Mouse (Mus musculus) bone marrow macrophage, adult 2 months (primary cell): ENCODE data around the gene Nlgn3. TPM values are rescaled to one million over a fixed set of nuclear protein-coding genes. Genes with fewer than 3 reads are reported as not detected.
"Not testable (repeated sequence)": the region's sequence is repeated elsewhere in the genome, so short reads cannot be mapped to it uniquely, and the experiment has no call there.

Experiments
- H3K27ac ChIP-seq: 2 replicates; pipeline ENCODE4 v1.5.1; 2012; ENCODE audit warnings: low read depth, low read length; ENCODE audit not compliant: insufficient read depth
- H3K4me1 ChIP-seq: 2 replicates; pipeline ENCODE4 v1.6.1; 2012; ENCODE audit warnings: low read length; ENCODE audit not compliant: control insufficient read depth, insufficient read depth
- H3K4me3 ChIP-seq: 2 replicates; pipeline ENCODE4 v1.5.1; 2012; ENCODE audit warnings: mild to moderate bottlenecking, low read length, moderate library complexity; ENCODE audit not compliant: insufficient read depth
- CTCF ChIP-seq: IDR thresholded peaks from 2 replicates; pipeline ENCODE4 v1.5.1; 2012; ENCODE audit warnings: low read depth, mild to moderate bottlenecking, low read length, moderate library complexity
- POLR2A ChIP-seq: IDR thresholded peaks from 2 replicates; pipeline ENCODE4 v1.6.1; 2012; ENCODE audit warnings: mild to moderate bottlenecking, low read depth, low read length, borderline replicate concordance
- polyA plus RNA-seq: library from polyadenylated mRNA; stranded (reverse); fragments of >200 nt; gene quantifications from 2 replicates; pipeline ENCODE4 v1.2.4, GENCODE M21; 2012; ENCODE audit not compliant: missing spikeins, insufficient read depth, insufficient read length

Nlgn3 gene
- polyA plus RNA-seq, 1 experiment, result not detected

DNA sequence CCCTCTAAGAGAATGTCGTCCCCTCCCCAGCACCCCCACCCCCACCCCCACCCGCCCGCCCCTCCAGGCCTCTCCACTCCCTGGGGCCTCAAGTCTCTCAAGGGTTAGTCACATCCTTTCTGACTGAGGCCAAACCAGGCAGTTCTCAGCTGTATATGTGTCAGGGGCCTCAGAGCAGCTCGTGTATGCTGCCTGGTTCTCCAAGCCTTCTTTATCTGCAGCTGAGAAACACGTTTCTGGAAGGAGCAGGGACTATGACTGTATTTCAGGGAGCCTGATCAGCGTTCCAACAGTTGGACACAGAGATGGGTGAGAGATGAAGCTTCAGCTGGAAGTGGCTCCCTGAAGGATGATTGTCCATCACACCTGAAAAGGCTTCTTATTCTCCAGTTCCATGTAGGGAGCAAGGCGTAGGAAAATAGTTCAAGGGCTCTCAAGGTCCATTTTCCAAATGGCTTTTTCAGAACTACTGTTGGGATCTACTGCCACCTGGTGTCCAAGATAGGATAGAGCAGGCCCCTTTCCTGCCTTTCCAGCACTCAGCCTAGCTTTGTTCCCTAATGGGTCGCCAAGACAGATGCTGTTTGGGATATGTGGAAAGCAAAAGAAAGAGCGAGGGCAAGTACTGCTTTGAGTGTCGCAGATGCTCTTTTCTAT lies 30.5 kb downstream of the Nlgn3 start:
- TF ChIP-seq CTCF, result no peak
- TF ChIP-seq POLR2A, result no peak
- Histone ChIP-seq H3K27ac (no peak overlapping the region), H3K4me3 (no peak overlapping the region), H3K4me1 (no peaks in the 10 kb centered on the region; the same call in 1 of the 2 replicates)

DNA sequence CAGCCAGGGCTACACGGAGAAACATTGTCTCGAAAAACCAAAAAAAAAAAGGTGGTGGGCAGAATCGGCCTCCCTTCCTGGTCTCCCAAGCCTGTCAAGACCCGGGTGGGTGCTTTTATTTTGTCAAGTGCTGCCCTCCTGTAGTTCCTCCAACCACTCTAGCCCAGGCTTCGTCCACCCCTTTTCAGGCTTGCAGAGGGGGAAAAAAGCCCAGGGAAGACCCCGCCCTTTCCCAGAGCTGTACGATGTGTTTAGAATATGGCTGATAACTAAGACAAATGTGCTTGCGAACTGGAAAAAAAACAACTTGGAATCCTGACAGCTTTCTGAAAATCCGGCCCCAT lies 33.0 kb downstream of the Nlgn3 start:
- TF ChIP-seq CTCF (no peak), POLR2A (no peak)
- Histone ChIP-seq H3K4me1 (no peaks in the 10 kb centered on the region; the same call in 1 of the 2 replicates), H3K27ac (peak overlapping the region; percentile 96), H3K4me3 (peak overlapping the region; percentile 67)

DNA sequence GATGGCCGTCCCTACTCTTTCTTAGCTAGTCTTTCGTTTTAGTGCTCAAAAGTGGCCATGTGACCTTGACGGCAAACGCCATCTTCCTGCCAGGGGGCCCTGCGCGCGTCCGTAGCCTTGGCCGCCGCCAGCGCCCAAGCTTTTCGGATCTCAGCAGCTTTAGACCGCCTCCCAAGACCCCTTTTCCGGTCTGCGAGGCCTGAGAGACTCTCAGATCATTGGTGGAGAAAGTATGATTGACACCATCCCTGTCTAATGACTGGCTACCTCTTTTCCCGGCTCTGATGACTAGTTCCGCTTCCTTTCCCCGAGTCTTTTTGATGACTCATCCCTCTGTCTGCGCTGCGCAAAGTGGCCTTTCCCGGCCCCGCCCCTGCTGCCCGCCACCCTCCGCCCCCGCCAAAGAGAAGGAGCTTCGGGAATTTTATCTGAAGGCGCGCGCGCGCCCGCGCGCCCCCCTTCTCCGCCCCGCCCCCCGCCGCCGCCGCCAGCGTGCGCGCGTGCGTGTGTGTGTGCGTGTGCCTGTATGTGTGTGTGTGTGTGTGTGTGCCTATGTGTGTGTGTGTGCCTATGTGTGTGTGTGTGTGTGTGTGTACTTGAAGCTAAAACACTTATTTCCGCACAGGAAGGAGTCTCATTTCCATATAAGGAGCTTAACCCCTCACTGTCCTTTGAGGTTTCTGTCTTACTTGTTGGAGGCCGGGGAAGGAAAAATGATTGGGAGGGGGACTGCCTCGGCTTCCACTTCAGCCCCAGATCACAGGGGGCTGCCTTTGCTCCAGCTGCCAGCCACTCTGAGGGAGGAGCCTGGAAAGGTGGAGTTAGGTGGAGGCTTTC lies 33.6 kb downstream of the Nlgn3 start:
- TF ChIP-seq POLR2A (no peak), CTCF (no peak)
- no peaks in the 10 kb centered on the region; the same call in 1 of the 2 replicates for H3K4me1 ChIP-seq
- H3K4me3 ChIP-seq, result peak overlapping the region; percentile 67
- H3K27ac ChIP-seq, result peak overlapping the region; percentile 96

DNA sequence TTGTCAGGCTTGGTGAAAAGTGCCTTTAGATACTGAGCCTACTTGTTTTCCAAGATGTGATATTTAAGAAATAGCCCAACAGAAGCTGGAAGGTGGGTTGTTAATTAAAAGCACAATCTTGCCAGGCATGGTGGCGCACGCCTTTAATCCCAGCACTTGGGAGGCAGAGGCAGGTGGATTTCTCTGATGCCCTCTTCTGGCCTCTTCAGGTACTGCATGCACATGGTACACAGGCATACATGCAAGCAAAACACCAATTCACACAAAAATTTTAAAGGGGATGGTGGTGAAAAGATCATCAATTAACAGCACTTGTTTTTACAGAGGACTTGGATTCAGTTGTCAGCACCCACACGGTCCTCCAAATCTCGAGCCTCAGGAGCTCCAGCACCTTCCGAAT lies 35.6 kb downstream of the Nlgn3 start:
- TF ChIP-seq POLR2A, result no peak
- TF ChIP-seq CTCF, result 0 out of 2 replicates have a peak, but pooled peaks have one; percentile 31
- Histone ChIP-seq H3K4me1 (no peaks in the 10 kb centered on the region; the same call in 1 of the 2 replicates), H3K4me3 (no peak overlapping the region), H3K27ac (no peak overlapping the region)

DNA sequence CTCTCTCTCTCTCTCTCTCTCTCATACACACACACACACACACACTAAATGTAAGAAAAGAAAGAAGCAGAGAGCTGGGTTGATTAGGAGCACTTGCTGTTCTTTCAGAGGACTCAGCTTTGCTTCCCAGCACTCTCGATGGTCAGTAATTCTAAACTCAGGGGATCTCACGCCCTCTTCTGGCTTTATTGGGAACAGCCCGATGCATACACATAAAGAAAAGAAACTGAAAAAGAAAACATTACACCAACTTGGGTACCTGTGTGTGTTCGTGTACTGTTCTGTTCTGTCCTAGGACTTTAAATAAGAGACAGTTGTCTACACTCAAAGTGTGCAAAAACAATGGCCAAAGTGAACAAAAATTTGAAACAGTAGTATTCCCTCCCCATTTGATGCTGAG lies 39.7 kb downstream of the Nlgn3 start:
- TF ChIP-seq CTCF (no peak), POLR2A (no peak)
- no peak overlapping the region for H3K4me3 ChIP-seq
- H3K27ac ChIP-seq, result no peak overlapping the region
- H3K4me1 ChIP-seq, result no peaks in the 10 kb centered on the region

DNA sequence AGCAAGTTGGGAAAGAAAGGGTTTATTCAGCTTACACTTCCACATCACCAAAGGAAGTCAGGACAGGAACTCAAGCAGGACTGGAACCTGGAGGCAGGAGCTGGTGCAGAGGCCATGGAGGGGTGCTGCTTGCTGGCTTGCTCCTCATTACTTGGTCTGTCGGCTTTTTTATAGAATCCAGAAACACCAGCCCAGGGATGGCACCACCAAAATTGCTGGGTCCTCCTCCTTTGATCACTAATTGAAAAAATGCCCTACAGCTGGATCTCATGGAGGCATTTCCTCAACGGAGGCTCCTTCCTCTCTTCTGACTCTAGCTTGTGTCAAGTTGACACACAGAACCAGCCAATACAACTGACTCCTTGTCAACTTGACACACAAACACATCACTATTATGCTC lies 43.9 kb downstream of the Nlgn3 start:
- H3K4me1 ChIP-seq, H3K4me3 ChIP-seq, H3K27ac ChIP-seq: not testable (repeated sequence)

DNA sequence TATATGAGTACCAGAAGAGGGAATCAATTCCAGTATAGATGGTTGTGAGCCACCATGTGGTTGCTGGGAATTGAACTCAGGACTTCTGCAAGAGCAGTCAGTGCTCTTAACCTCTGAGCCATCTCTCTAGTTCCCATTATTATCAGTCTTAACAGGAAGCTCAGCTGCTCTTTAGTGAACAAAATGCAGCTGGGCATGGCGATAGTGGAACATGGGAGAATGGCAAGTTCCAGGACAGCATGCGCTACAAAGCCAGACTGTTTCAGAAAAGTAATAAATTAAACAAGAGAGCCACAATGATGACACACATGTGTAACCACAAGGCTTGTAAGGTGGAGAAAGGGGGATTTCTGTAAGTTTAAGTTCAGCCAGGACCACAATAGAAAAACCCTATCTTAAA lies 46.5 kb downstream of the Nlgn3 start:
- no peak for TF ChIP-seq CTCF
- TF ChIP-seq POLR2A, result no peak
- H3K4me1 ChIP-seq, result no peaks in the 10 kb centered on the region
- H3K4me3 ChIP-seq, result no peak overlapping the region
- no peak overlapping the region for H3K27ac ChIP-seq

DNA sequence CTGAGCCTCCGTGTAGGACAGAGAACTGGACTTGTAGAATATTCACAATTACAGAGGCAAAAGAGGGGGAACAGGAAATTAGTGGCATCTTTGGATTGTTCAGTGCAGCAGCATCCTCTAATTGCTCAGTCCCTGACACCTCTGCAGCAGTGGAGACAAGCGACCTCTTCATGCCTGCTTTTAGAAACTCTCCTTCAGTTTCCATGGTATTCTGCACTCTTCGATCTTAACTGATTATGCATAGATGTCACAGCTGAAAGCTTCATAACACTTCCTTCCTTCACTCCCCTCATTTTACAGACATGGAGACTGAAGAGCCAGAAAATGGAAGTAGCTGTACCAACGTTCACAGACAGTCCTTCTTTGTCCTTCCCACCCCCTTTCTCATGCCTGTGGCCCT lies 47.5 kb downstream of the Nlgn3 start:
- H3K27ac ChIP-seq, result no peak overlapping the region
- H3K4me3 ChIP-seq, result no peak overlapping the region
- TF ChIP-seq POLR2A, result no peak
- no peak for TF ChIP-seq CTCF
- no peaks in the 10 kb centered on the region for H3K4me1 ChIP-seq

DNA sequence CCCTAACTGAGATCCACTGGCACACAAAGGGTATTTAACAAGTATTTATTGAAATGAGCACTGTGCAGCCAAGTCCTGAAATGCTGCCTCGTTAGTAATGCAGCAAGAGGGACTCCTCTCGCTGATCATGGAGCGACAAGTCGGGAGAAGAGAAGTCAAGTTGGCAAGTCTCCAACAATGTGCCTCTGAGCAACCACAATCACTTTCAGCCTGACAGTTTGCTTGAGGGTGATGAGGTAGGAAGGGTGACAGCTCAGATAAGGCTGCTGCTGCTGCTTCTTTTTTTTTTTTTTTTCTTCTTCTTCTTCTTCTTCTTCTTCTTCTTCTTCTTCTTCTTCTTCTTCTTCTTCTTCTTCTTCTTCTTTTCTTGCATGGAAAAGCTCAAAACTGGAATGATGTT lies 52.2 kb downstream of the Nlgn3 start:
- no peak for TF ChIP-seq CTCF
- TF ChIP-seq POLR2A, result no peak
- no peak overlapping the region for H3K4me3 ChIP-seq
- no peaks in the 10 kb centered on the region for H3K4me1 ChIP-seq
- no peak overlapping the region for H3K27ac ChIP-seq

DNA sequence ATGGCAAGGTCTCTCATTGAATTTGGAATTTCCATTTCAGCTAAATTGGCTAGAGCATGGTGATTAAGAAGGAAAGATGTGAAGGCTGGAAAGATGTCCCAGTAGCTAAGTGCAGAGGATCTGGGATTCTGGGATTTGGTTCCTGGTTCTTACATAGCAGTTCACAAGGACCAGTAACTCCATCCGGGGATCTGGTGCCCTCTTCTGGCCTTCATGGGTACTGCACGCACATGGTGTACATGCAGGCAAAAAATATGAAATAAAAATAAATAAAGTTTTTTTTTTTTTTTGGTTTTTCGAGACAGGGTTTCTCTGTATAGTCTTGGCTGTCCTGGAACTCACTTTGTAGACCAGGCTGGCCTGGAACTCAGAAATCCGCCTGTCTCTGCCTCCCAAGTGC lies 59.9 kb downstream of the Nlgn3 start:
- H3K4me1 ChIP-seq, H3K27ac ChIP-seq, H3K4me3 ChIP-seq: not testable (repeated sequence)
